Mouse (Mus musculus): Measurements from ENCODE around the gene Npas2.

Gene Npas2

GRCm38 (mm10) chr1:39332456-39332855, 138.9 kb downstream of the Npas2 start:
- no peak for DNase-seq (ENCODE audit: low spot score in 2 of 2)

DNA sequence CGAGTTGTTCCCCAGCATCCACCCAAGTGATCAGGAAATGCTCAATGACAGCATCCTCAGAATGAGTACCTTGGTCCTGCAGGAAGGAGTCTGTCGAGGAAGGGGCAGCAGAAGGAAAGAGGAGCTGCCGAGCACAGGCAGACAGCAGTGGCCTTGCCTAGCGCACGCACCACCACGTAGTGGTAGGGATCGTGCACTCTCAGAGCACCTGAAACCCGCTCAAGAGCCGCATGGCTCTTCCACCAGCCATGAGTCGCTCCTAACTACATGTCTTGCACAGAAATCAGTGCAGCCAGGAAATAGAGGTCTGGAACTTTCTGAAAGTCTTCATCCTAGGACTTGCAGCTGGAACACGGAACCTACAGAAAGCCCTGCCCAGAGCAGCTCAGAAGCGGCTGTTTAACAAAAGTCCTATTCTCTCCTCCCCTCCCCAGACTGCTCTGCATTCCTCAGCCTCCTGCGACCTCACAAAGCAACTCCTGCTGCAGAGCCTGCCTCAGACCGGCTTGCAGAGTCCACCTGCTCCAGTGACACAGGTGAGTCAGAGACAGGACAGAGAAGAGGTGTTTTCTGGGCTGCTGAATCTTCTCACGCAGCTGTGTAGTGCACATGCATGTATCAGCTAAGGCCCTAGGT, 142.1 kb downstream of the Npas2 start:
- no peak for DNase-seq (ENCODE audit: low spot score in 2 of 2)

DNA sequence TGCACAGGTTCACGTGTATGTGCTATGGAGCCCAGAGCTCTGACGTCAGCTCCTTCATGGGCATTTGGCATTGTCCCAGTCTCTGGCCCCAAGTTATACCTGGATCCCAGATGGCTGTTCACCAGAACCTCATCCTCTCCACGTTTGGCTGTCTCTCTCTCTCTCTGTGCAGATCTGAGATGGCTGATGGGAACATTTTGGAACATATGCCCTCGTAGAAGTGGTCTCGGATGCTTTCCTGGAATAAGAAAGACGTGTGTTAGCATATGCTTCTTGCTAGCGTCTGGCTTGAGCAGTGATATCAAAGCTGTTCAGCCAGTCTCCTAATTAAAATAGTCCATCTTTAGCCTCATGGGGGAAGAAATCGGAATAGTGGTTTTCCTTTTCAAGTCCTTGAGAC, 143.3 kb downstream of the Npas2 start:
- no peak for DNase-seq (ENCODE audit: low spot score in 2 of 2)

GRCm38 (mm10) chr1:39338831-39339230, 145.3 kb downstream of the Npas2 start:
- no peak for DNase-seq (ENCODE audit: low spot score in 2 of 2)

DNA sequence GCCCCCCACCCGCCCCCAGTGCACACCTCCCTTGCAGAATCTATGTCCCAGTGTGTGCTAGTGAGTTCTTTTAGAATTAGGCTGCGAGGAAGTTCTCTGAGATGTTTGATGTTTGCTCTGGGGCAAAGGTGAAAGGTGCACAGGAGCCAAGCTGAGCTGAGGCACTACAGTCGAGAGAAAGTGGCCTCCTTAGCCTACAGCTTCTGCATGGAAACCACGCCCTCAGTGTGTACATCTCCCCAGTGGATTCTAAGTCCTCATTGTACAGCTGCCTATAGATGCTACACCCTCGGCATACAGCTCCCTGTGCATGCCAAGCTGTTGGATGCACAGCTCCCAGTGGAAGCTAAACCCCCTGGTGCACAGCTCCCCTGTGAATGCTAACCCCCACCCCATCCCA, 145.9 kb downstream of the Npas2 start:
- DNase-seq (ENCODE audit: low spot score in 2 of 2) = no peak

DNA sequence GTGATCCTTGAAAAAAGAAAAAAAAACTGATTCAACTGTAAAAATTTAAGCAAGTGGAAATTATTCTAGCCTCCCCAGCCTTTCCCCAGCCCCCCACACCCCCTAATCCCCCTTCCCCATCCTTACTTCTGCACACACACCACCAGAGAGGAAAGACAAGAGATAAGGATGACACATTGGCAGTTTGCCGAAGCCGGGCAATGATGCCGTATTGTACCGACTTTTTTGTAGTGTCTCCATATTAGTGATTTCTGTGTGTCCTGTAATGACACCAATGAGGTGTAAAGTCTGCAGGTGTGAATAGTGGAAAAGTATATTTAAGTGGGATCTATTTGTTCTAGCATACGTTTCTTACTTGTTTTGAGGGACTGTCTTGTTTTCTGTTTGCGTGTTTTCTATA, 146.6 kb downstream of the Npas2 start:
- no peak for DNase-seq (ENCODE audit: low spot score in 2 of 2)

DNA sequence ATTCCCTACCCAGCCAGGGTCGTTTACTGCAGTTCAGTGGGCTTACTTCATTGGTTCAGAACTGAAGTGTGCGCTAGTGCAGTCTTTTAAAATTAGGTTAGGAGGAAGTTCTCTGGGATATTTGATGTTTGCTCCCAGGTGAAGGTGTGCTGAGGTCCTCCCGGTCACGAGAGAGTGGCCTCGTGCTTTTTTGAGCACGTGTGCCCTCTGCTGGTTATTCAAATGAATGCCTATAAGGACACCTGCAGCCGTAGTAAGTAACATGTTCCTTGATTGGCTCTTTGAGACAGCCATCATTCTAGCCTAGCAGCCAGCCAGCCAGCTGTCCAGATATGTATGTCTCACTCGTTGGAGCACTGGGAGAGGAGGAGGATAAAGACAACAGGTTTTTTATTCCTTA, 147.1 kb downstream of the Npas2 start:
- peak in 1 of 2 experiments; percentile 30 for DNase-seq (ENCODE audit: low spot score in 2 of 2)

GRCm38 (mm10) chr1:39341807-39342206, 148.3 kb downstream of the Npas2 start:
- DNase-seq (ENCODE audit: low spot score in 2 of 2) = no peak

GRCm38 (mm10) chr1:39343242-39343641, 149.7 kb downstream of the Npas2 start:
- DNase-seq (ENCODE audit: low spot score in 2 of 2) = no peak

GRCm38 (mm10) chr1:39344981-39345600, 151.6 kb downstream of the Npas2 start:
- no peak for DNase-seq (ENCODE audit: low spot score in 2 of 2)

DNA sequence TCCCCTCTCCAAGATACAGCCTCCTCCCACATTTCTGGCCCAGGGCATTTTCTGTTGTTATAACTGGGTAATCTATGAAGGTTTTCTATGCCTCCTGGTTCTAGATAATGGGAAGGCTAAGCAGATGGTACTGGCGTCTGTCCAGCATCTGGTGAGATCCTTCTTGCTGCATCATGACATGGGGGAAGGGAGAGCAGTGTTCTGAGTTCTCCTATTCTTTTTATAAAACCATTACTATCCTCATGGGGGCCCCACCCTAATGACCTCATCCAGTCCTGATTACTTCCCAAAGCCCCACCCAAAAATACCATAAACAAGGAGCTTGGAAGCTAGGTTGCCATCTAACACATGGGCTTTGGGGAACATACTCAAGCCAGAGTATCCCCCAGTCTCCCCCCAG, 155.5 kb downstream of the Npas2 start:
- DNase-seq (ENCODE audit: low spot score in 2 of 2) = no peak

DNA sequence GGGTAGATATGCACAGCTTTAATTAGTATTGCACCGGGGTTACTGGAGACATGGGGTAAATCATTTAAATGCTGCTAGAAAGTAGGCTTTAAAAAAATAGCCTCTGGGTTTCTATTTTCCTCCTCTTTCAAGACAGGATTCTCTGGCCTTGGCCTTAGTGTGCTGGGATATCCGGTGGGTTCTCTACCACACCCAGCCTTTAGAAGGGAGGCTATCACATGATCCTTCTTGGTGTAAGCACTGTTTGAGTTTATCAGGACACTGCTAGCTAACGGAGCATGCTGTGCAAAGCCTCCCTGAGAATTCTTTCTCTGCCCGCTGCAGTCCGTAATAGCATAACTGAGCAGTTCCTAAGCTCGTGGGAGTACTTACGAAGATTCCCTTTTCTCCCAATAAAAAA, 155.9 kb downstream of the Npas2 start:
- no peak for DNase-seq (ENCODE audit: low spot score in 2 of 2)

- DNase-seq (ENCODE audit: low spot score in 2 of 2) = no peak
These were observed 168.4 kb downstream of the Npas2 start for GRCm38 (mm10) chr1:39361754-39362514.

- DNase-seq (ENCODE audit: low spot score in 2 of 2) = no peak
These were observed 169.0 kb downstream of the Npas2 start for GRCm38 (mm10) chr1:39362515-39362893.

DNA sequence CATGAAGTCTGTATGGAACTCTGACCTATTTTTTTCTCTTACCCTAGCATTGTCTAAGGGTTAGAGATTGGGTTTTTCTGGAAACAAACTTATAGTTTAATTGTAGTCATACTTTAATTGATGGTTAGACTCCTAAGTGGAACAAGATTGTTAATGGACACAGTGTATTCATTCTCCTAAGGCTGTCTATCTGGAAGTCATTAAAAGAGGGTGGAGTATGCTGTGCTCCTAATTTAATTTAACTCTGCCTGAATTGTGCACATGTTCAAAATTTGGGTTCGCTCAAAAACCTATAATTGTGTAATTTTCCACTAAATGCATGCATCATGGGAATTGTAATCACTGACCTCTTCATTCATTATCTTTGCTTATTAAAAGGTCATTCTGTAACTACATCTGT, 172.0 kb downstream of the Npas2 start:
- no peak for DNase-seq (ENCODE audit: low spot score in 2 of 2)

DNA sequence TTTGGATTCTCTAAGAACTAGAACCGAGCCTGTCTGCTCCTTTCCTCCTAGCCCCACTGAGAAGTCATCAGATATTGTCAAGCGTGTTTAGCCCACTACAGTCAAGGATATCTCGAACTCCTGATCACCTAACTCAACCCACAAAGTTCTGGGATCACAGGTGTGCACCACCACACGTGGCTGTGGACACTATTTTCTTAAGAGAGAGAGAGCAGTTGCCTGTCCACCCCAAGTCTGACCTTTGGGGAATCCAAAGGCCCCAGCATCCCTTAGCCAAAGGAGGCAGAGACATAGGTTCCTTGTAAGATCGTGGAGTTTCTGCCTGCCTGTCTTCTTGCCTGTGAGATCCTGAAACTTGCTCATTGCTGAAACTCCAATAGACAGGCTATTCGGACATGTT, 173.5 kb downstream of the Npas2 start:
- no peak for DNase-seq (ENCODE audit: low spot score in 2 of 2)

DNA sequence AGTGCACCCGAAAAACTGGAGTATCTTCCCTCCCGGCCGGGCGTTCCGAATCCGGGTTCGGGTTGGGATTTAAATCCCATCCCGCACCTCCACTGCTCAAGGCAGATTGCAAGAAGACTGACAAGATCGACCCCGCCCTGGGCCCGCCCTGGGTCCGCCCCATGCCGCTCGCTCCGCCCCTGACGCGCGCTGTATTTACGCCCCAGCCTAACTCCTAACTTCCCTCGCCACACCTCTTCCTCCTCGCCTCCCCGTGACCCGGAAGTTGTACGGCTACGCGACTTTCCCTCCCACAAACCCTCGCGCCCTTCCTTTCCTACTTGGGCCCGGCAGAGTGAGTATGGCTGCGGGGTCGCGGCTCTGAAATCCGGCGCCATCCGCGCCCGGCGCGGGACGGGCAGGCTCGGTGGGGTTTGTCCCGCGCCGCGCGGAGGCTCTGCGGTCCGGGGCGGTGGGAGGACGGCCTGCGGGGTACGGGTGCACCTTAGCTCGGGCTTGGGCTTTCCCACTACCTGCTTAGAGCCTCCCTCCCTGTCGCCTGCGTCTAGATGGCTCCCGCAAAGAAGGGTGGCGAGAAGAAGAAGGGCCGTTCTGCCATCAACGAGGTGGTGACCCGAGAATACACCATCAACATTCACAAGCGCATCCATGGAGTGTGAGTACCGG, 174.2 kb downstream of the Npas2 start, which contains the start of gene Rpl31:
Gene Rpl31 (plus strand): TSS at position 242 of the 666 bp plus-strand sequence.
- peak; percentile 86 to 95 for DNase-seq (ENCODE audit: low spot score in 2 of 2)

DNA sequence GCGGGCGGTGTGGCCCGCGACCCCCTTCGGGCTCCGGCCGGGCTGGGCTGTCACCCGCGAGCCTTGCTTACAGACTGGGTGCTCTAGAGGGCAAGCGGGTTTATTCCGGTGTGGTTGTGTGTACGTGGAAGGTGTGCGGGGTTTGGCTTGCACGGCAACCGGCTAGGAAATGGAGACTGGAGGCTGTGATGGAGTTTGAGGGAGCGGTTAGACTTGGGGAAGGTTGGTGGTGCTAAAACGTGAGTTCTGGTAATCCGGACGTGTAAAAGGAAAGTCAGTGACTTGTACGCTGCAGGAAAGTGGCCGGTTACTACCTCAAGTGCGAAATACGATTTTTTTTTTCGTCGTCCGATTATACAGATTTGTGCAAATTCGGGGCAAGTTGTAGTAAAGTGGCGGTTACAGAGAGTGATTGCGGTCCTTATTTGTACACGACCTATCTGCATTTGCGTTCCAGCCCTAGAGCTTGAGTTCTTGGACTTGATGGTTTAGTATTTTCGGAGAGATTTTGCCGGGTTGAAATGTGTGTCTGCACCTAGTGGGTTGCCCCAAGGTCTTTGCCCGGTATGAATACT, 174.8 kb downstream of the Npas2 start:
- peak; percentile 39 to 48 for DNase-seq (ENCODE audit: low spot score in 2 of 2)

- no peak for DNase-seq (ENCODE audit: low spot score in 2 of 2)
These were observed 176.9 kb downstream of the Npas2 start for GRCm38 (mm10) chr1:39370431-39370830.

- DNase-seq (ENCODE audit: low spot score in 2 of 2) = no peak
These were observed 178.8 kb downstream of the Npas2 start for GRCm38 (mm10) chr1:39372220-39372843.

DNA sequence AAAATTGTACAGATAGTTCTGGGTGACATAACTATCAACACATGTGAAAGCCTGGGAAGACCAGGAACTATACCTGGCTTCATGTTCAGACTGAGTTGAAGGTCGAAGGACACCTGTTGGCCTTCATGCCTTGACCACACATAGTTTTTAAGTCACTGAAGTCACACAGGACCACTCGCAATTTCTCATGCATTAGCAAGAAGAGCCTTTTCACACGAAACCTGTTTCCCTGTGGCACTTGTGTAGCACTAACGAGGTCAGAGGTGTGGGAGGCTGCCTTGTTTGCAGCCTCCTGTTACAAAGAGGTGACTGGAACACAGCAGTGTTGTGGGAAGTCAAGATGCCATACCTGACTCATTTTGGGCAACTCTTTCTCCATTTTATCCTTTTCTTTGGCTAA, 179.8 kb downstream of the Npas2 start:
- DNase-seq (ENCODE audit: low spot score in 2 of 2) = no peak

Measured in spleen, postnatal 10 days (tissue).